Mouse (Mus musculus) Patski (cell line): Measurements from ENCODE around the gene Chmp5. TPM values are rescaled to one million over a fixed set of nuclear protein-coding genes. Genes with fewer than 3 reads are reported as not detected.

Source experiments
- ATAC-seq: fragments of 100-300 bp; one replicate; pipeline ENCODE4 v1.8.0; 2021
- CTCF ChIA-PET: fragments of 350-600 bp; sonication (Branson Sonifier 250); formaldehyde crosslinking; loops from one replicate; lab custom pipeline; 2022; ENCODE audit warnings: inconsistent platforms; lab: Charles Lee
- POLR2A ChIA-PET: fragments of 350-600 bp; sonication (Branson Sonifier 250); formaldehyde crosslinking; loops from one replicate; lab custom pipeline; 2022; ENCODE audit warnings: antibody characterized with exemption, inconsistent platforms; lab: Charles Lee
- DNase-seq: peaks from one replicate; pipeline ENCODE4 v3.0.0-alpha.2; 2011; ENCODE audit warnings: low read depth, low spot score
- H3K27me3 ChIP-seq: fragments of 371-371 bp; one replicate; pipeline ENCODE4 v1.5.1; 2021
- CTCF ChIP-seq: fragments of 100-300 bp; IDR thresholded peaks from one replicate; pipeline ENCODE4 v1.5.1; 2021
- in situ Hi-C: fragments of 300-500 bp; cut with MboI; formaldehyde crosslinking; loops from 3 replicates; pipeline ENCODE4 v1.11.1; 2018; ENCODE audit warnings: low pct_unique_long_range_greater_than_20kb, mixed read lengths
- polyA plus RNA-seq: library from polyadenylated mRNA; unstranded; gene quantifications from one replicate; pipeline ENCODE4 v1.2.3, GENCODE M21; 2021

The Chmp5 gene
- polyA plus RNA-seq, 1 experiment from 2014 or later: 110 TPM

DNA sequence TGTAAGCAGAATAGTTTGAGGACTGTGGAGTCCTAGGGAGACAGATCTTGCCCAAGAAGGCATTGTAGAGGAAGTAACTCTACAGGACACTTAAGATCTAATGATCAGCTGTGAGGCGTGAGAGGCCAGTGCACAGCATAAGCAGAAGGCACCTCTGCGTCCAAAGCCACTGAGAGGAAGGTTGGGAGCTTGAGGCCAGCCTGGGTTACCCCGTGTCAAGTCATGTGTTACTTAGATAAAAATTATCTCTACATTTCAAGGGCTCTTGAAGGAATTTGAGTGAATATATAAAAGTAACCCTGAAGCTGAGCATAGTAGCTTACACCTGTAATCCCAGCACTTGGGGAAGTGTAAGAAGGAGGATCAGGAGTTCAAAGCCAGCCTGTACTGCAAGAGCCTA lies 65.1 kb downstream of the Chmp5 start:
- H3K27me3 ChIP-seq: no peaks in the 10 kb centered on the region
- ATAC-seq (no peak), DNase-seq (no peak)
- TF ChIP-seq CTCF: no peak
- in situ Hi-C loops: no loop called here
- ChIA-PET CTCF (interaction anchor here (1.2 kb wide), 1 partner anchor 10 kb away, joined by 4 read pairs; no protein-coding TSS in a partner anchor), POLR2A (interaction anchor here (0.5 to 0.6 kb wide), 2 partner anchors 15 to 58 kb away, joined by 3 read pairs; no protein-coding TSS in a partner anchor)

Other genes starting within 250 kb of the Chmp5 start
- 23.1 TPM for gene Aptx, start 245.2 kb upstream of the Chmp5 start, polyA plus RNA-seq
- gene Dnaja1, start 226.3 kb upstream of the Chmp5 start, polyA plus RNA-seq: 162 TPM
- 56.5 TPM for gene Smu1, start 190.5 kb upstream of the Chmp5 start, polyA plus RNA-seq
- 32.1 TPM for gene B4galt1, start 94.4 kb upstream of the Chmp5 start, polyA plus RNA-seq
- not detected for gene Spink4, start 28.4 kb upstream of the Chmp5 start, polyA plus RNA-seq
- 140 TPM for gene Bag1, start 113 bp upstream of the Chmp5 start, polyA plus RNA-seq
- gene Nfx1, start 22.5 kb downstream of the Chmp5 start, polyA plus RNA-seq: 45.7 TPM
- gene Aqp7, start 99.7 kb downstream of the Chmp5 start, polyA plus RNA-seq: 0.21 TPM
- 2.3 TPM for gene Aqp3, start 149.8 kb downstream of the Chmp5 start, polyA plus RNA-seq
- gene Nol6, start 176.0 kb downstream of the Chmp5 start, polyA plus RNA-seq: 18.8 TPM
- 115 TPM for gene Ube2r2, start 187.3 kb downstream of the Chmp5 start, polyA plus RNA-seq